Mouse (Mus musculus) heart, embryonic 14.5 days (tissue): Measurements from ENCODE around the gene Klk11. TPM values are rescaled to one million over a fixed set of nuclear protein-coding genes. Genes with fewer than 3 reads are reported as not detected.

Experiments used
- ATAC-seq: fragments of 200-750 bp; cut with Nextera tagmentation; 2 replicates; pipeline ENCODE4 v1.8.0; 2017; ENCODE audit warnings: low read depth, moderate TSS enrichment; ENCODE audit not compliant: insufficient number of reproducible peaks, insufficient read depth, low FRiP score
- H3K27ac ChIP-seq, 2 experiments: fragments of 200-500 bp in 1 of 2; fragments of 300-500 bp in 1 of 2; sonication (generic) in 1 of 2; replicated peaks in 1 of 2; 2 replicates each; pipeline ENCODE4 v1.5.1; 2012 to 2014; ENCODE audit warnings: low read depth in 2 of 2, low read length in 2 of 2, control low read depth in 1 of 2, mild to moderate bottlenecking in 1 of 2, mixed read lengths in 1 of 2; ENCODE audit not compliant: control insufficient read depth in 1 of 2, insufficient read depth in 1 of 2
- H3K27me3 ChIP-seq: fragments of 300-500 bp; sonication (generic); 2 replicates; pipeline ENCODE4 v1.6.1; 2014; ENCODE audit warnings: mild to moderate bottlenecking, low read length, control low read depth; ENCODE audit not compliant: control insufficient read depth, insufficient read depth
- H3K36me3 ChIP-seq: fragments of 300-500 bp; sonication (generic); 2 replicates; pipeline ENCODE4 v1.6.1; 2014; ENCODE audit warnings: mild to moderate bottlenecking, control low read depth, low read length, mixed read lengths; ENCODE audit not compliant: control insufficient read depth, insufficient read depth
- H3K4me1 ChIP-seq, 2 experiments: fragments of 200-500 bp in 1 of 2; fragments of 300-500 bp in 1 of 2; sonication (generic) in 1 of 2; 2 replicates each; pipeline ENCODE4 v1.6.1; 2012 to 2014; ENCODE audit warnings: low read length in 2 of 2, control low read depth in 1 of 2, mixed read lengths in 1 of 2; ENCODE audit not compliant: control insufficient read depth in 2 of 2, insufficient read depth in 2 of 2
- H3K4me2 ChIP-seq: fragments of 300-500 bp; sonication (generic); 2 replicates; pipeline ENCODE4 v1.6.1; 2014; ENCODE audit warnings: mild to moderate bottlenecking, low read length
- H3K4me3 ChIP-seq, 2 experiments: fragments of 200-500 bp in 1 of 2; fragments of 300-500 bp in 1 of 2; sonication (generic) in 1 of 2; 2 replicates each; pipeline ENCODE4 v1.5.1; 2012 to 2014; ENCODE audit warnings: low read length in 2 of 2, mild to moderate bottlenecking in 2 of 2, control low read depth in 1 of 2, low read depth in 1 of 2, moderate library complexity in 1 of 2; ENCODE audit not compliant: control insufficient read depth in 1 of 2, insufficient read depth in 1 of 2
- H3K9ac ChIP-seq: fragments of 300-500 bp; sonication (generic); 2 replicates; pipeline ENCODE4 v1.6.1; 2014; ENCODE audit warnings: mild to moderate bottlenecking, low read length
- H3K9me3 ChIP-seq: fragments of 300-500 bp; sonication (generic); 2 replicates; pipeline ENCODE4 v1.6.1; 2016; ENCODE audit warnings: low read length, control low read depth; ENCODE audit not compliant: control insufficient read depth
- WGBS: fragments of 180-500 bp; shearing (Covaris S2); extraction: QIAGEN DNeasy Blood & Tissue Kit; methylation state at CpG from one replicate; pipeline ENCODE4 v1.1.7; 2014; 5-methylcytosine and 5-hydroxymethylcytosine counted together
- polyA plus RNA-seq: library from polyadenylated mRNA; unstranded; fragments of >200 nt; fragmentation: Nextera tagmentation; extraction: Ambion mirVana; gene quantifications from 2 replicates; pipeline ENCODE4 v1.2.1, GENCODE M21; 2014

Gene Klk11
- polyA plus RNA-seq, 1 experiment from 2014 or later = not detected

- Histone ChIP-seq H3K4me2 (no peak overlapping the region), H3K36me3 (no peaks in the 10 kb centered on the region), H3K9ac (no peak overlapping the region), H3K4me3 (no peak overlapping the region), H3K27ac (no peak overlapping the region), H3K27me3 (no peaks in the 10 kb centered on the region), H3K9me3 (no peaks in the 10 kb centered on the region), H3K4me1 (no peaks in the 10 kb centered on the region)
- no peak for ATAC-seq
- 59% methylated on average over 3 of the region's 3 CpGs for WGBS
Measured at GRCm38 (mm10) chr7:43772901-43773300, 1.5 kb upstream of the Klk11 start.

- no peak overlapping the region for H3K9ac ChIP-seq
- no peak overlapping the region for H3K4me3 ChIP-seq
- no peaks in the 10 kb centered on the region for H3K4me1 ChIP-seq
- ATAC-seq = no peak
- no peaks in the 10 kb centered on the region for H3K9me3 ChIP-seq
- H3K36me3 ChIP-seq = no peaks in the 10 kb centered on the region
- 70% methylated on average over 6 of the region's 6 CpGs for WGBS
- no peaks in the 10 kb centered on the region for H3K27me3 ChIP-seq
- H3K4me2 ChIP-seq = no peak overlapping the region
- H3K27ac ChIP-seq = no peak overlapping the region
Measured at GRCm38 (mm10) chr7:43774802-43775201, 398 bp downstream of the Klk11 start.

- WGBS = 54% methylated on average over 7 of the region's 7 CpGs
- ATAC-seq = no peak; the same call in 1 of the 2 replicates
- no peaks in the 10 kb centered on the region for H3K9me3 ChIP-seq
- H3K4me3 ChIP-seq = no peak overlapping the region
- H3K27ac ChIP-seq = no peak overlapping the region
- no peaks in the 10 kb centered on the region for H3K36me3 ChIP-seq
- H3K9ac ChIP-seq = no peak overlapping the region
- H3K4me1 ChIP-seq = no peaks in the 10 kb centered on the region
- no peak overlapping the region for H3K4me2 ChIP-seq
- H3K27me3 ChIP-seq = no peaks in the 10 kb centered on the region
Measured at GRCm38 (mm10) chr7:43775311-43776057, 1.1 kb downstream of the Klk11 start.

- H3K27me3 ChIP-seq = no peaks in the 10 kb centered on the region
- H3K4me2 ChIP-seq = no peak overlapping the region
- 83% methylated on average over 5 of the region's 5 CpGs for WGBS
- H3K9me3 ChIP-seq = no peaks in the 10 kb centered on the region
- no peak overlapping the region for H3K27ac ChIP-seq
- H3K4me1 ChIP-seq = no peaks in the 10 kb centered on the region
- ATAC-seq = no peak
- no peak overlapping the region for H3K9ac ChIP-seq
- H3K4me3 ChIP-seq = no peak overlapping the region
- no peaks in the 10 kb centered on the region for H3K36me3 ChIP-seq
Measured at GRCm38 (mm10) chr7:43776506-43776905, 2.1 kb downstream of the Klk11 start.

GRCm38 (mm10) chr7:43777423-43777822 is 3.0 kb downstream of the Klk11 start:
- H3K9ac ChIP-seq = no peak overlapping the region
- no peaks in the 10 kb centered on the region for H3K9me3 ChIP-seq
- no peak overlapping the region for H3K4me2 ChIP-seq
- no peaks in the 10 kb centered on the region for H3K27me3 ChIP-seq
- H3K4me1 ChIP-seq = peaks cover 0 to 2% of the 10 kb centered on the region in 2 experiments; a peak in 1 of 4 replicates
- H3K27ac ChIP-seq = no peak overlapping the region
- no peak overlapping the region for H3K4me3 ChIP-seq
- 80% methylated on average over 12 of the region's 12 CpGs for WGBS
- no peak for ATAC-seq
- H3K36me3 ChIP-seq = no peaks in the 10 kb centered on the region

- Histone ChIP-seq H3K27ac (no peak overlapping the region), H3K9me3 (no peaks in the 10 kb centered on the region), H3K9ac (no peak overlapping the region), H3K4me2 (no peak overlapping the region), H3K4me1 (peaks cover 0 to 4% of the 10 kb centered on the region in 2 experiments; a peak in 1 of 4 replicates), H3K4me3 (no peak overlapping the region), H3K36me3 (no peaks in the 10 kb centered on the region), H3K27me3 (peaks cover 6% of the 10 kb centered on the region; the same call in 1 of the 2 replicates)
- no peak for ATAC-seq
- WGBS = 79% methylated on average over 10 of the region's 10 CpGs
Measured at GRCm38 (mm10) chr7:43778176-43778970, 4.0 kb downstream of the Klk11 start.

GRCm38 (mm10) chr7:43780241-43780640 is 5.8 kb downstream of the Klk11 start:
- Histone ChIP-seq H3K4me2 (no peak overlapping the region), H3K27me3 (peaks cover 8% of the 10 kb centered on the region), H3K4me3 (no peak overlapping the region), H3K9ac (no peak overlapping the region), H3K9me3 (no peaks in the 10 kb centered on the region), H3K27ac (no peak overlapping the region), H3K36me3 (no peaks in the 10 kb centered on the region), H3K4me1 (peaks cover 0 to 4% of the 10 kb centered on the region in 2 experiments; a peak in 1 of 4 replicates)
- no peak for ATAC-seq
- 48% methylated on average over 6 of the region's 6 CpGs for WGBS
